Mouse (Mus musculus) cerebellum, adult 9-10 months (tissue): ENCODE data around the gene Hcrtr2.
A peak's percentile ranks its signal among the peaks of the same experiment; 100 is the strongest.

ENCODE experiments used
- DNase-seq: peaks from one replicate; pipeline ENCODE4 v3.0.0; 2022

The Hcrtr2 gene

GRCm38 (mm10) chr9:76323756-76324155, at the start of gene Hcrtr2:
Hcrtr2 (minus strand) TSS chr9:76323856.
- no peak for DNase-seq

- no peak for DNase-seq
Measured at GRCm38 (mm10) chr9:76364874-76365273, 41.2 kb upstream of the Hcrtr2 start.

- no peak for DNase-seq
Measured at GRCm38 (mm10) chr9:76360374-76360773, 36.7 kb upstream of the Hcrtr2 start.

GRCm38 (mm10) chr9:76352346-76352745, 28.7 kb upstream of the Hcrtr2 start:
- DNase-seq: no peak

- no peak for DNase-seq
Measured at GRCm38 (mm10) chr9:76347298-76347697, 23.6 kb upstream of the Hcrtr2 start.

- DNase-seq: peak; percentile 54
Measured at GRCm38 (mm10) chr9:76331081-76331480, 7.4 kb upstream of the Hcrtr2 start.

- DNase-seq: no peak
Measured at GRCm38 (mm10) chr9:76323186-76323701, 412 bp downstream of the Hcrtr2 start.

- no peak for DNase-seq
Measured at GRCm38 (mm10) chr9:76322122-76323052, 1.3 kb downstream of the Hcrtr2 start.

- no peak for DNase-seq
Measured at GRCm38 (mm10) chr9:76321589-76321988, 2.1 kb downstream of the Hcrtr2 start.

- no peak for DNase-seq
Measured at GRCm38 (mm10) chr9:76320755-76321154, 2.9 kb downstream of the Hcrtr2 start.

- no peak for DNase-seq
Measured at GRCm38 (mm10) chr9:76318302-76318701, 5.4 kb downstream of the Hcrtr2 start.

GRCm38 (mm10) chr9:76315096-76315495, 8.6 kb downstream of the Hcrtr2 start:
- DNase-seq: no peak

- no peak for DNase-seq
Measured at GRCm38 (mm10) chr9:76313921-76314320, 9.7 kb downstream of the Hcrtr2 start.

GRCm38 (mm10) chr9:76312221-76312620, 11.4 kb downstream of the Hcrtr2 start:
- no peak for DNase-seq

GRCm38 (mm10) chr9:76291384-76291783, 32.3 kb downstream of the Hcrtr2 start:
- DNase-seq: no peak

GRCm38 (mm10) chr9:76270886-76271285, 52.8 kb downstream of the Hcrtr2 start:
- no peak for DNase-seq

GRCm38 (mm10) chr9:76257731-76258130, 65.9 kb downstream of the Hcrtr2 start:
- DNase-seq: no peak

GRCm38 (mm10) chr9:76252544-76252943, 71.1 kb downstream of the Hcrtr2 start:
- DNase-seq: no peak

- DNase-seq: no peak
Measured at GRCm38 (mm10) chr9:76252109-76252508, 71.5 kb downstream of the Hcrtr2 start.

- DNase-seq: no peak
Measured at GRCm38 (mm10) chr9:76242322-76242721, 81.3 kb downstream of the Hcrtr2 start.

- no peak for DNase-seq
Measured at GRCm38 (mm10) chr9:76237946-76238345, 85.7 kb downstream of the Hcrtr2 start.

GRCm38 (mm10) chr9:76237243-76237642, 86.4 kb downstream of the Hcrtr2 start:
- no peak for DNase-seq

GRCm38 (mm10) chr9:76236626-76237025, 87.0 kb downstream of the Hcrtr2 start:
- DNase-seq: peak; percentile 53

GRCm38 (mm10) chr9:76235945-76236503, 87.6 kb downstream of the Hcrtr2 start:
- no peak for DNase-seq
